Mouse (Mus musculus): Measurements from ENCODE around the gene Sgms1.

DNA sequence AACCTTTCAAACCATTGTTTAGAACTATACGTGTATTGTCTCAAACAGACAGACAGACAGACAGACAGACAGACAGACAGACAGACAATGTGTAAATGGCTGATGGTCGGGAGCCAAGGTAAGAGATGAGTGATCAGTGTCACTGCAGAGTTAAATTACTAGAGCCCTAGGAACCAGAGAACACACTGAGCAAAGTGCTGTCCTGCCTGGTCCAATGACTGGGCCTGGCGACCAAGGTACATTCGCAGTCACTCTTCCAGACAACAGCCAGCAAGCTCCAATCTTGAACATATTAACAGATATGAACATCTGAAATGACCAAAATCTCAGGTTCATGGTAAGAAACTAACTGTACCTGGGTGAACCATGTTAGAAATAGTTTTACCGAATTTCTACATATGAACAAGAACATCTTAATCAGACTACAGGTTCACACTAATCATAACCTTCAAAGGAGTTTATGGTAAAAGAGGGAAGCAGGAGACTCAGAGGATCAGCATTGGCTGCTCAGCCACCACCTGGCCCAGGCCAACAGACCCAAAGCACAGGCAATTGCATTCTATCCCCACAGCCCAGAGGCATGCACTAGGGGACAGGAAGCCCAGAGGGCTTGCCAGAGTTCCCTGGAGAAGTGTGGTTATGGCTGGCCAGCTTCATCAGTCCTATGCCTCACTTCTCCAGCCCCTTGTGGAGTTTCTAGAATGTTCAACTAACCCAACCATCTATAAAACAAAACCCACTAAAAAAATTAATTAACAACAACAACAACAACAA lies 104.6 kb downstream of the Sgms1 start:
- TF ChIP-seq GATA1 (IDR thresholded peaks at IDR 0.05; ENCODE audit: borderline replicate concordance, low read length) (no peak), FLI1 (IDR thresholded peaks at IDR 0.05; ENCODE audit: low read length) (no peak)
